Mouse (Mus musculus) left cerebral cortex, postnatal 10 days (tissue): ENCODE data around the gene Slc27a2. TPM values are rescaled to one million over a fixed set of nuclear protein-coding genes. Genes with fewer than 3 reads are reported as not detected.
"Not testable (repeated sequence)": the region's sequence is repeated elsewhere in the genome, so short reads cannot be mapped to it uniquely, and the experiment has no call there.

Experiments
- DNase-seq, 2 experiments: peaks; one replicate each; pipeline ENCODE4 v3.0.0; 2021 to 2022; ENCODE audit warnings: low spot score in 2 of 2, mixed read lengths in 1 of 2; ENCODE audit errors: extremely low spot score in 1 of 2
- intact Hi-C: fragments of 180-260 bp; cut with DNase I; formaldehyde crosslinking; loops from one replicate; pipeline ENCODE4 v1.15.1; 2025
- total RNA-seq, 2 experiments: library from RNA; stranded (reverse); gene quantifications; 2 replicates each; pipeline ENCODE4 v1.2.3; 2021

Gene Slc27a2
- total RNA-seq, 2 experiments from 2014 or later, result 2.6 to 4.2 TPM

DNA sequence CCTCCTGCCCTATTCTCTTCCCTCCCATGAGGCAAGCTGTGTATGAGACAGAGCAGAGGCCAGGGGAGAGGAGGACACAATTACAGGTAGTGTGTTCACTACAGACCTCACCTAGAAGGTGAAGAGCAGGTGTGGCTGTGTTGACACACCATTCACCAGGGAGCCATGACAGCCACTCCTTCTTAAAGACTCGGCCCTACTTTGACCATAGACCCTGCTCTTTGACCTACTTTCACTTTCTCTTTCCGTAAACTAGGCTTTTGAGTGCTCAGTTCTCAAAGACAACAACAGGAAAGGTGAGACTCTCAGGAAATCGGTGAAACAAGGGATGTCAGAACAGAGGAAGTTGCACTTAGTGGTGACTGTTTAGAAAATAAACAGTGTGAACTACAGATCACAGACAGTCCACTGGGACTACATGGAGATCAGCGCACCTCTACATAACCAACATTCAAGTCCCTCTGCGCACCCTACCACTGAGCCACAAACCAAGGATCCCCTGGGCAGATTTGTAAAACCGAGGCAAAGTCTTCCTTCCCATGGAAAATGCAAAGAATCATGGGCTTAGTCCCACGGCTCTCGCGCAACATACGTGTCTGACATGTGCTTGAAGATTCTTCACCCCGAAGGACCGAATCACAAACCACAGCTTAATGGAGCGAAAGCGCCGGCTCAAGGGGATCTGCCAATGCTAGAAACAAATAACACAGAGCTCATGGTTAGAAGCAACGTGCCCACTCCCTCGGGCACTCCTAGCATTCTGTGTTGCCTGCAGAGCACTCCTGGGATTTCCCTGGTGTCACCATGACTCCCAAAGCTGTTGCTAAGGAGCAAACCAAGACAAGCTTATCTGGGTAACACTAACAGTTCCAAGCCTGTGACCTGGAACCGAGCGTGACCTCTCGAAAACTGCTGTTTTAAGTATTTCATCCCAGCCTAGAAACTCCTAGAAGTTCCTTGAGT lies 45.4 kb downstream of the Slc27a2 start:
- no peak for DNase-seq
- intact Hi-C loops, result loop anchor here (5.0 to 10.0 kb wide), 2 partner anchors 70 to 187 kb away; partner anchors contain the start of gene Usp50

DNA sequence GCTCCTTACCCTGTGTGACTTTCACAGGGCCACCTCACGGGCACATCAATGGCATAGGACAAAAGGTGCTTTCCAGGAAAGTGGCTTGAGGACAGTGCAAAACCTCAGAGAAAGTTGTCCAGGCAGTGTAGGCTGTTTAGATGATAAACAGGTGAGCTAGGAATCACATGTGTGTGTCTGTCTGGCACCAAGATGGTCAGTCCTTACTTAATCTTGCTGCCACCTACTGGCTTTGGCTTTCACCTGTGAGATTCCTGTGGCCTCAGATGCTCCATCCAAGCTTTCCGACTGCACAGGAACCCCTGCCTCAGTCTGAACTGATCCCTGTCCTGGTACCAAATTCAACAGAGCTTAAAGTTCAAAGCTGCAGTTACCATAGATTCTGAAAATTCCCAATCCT lies 46.2 kb downstream of the Slc27a2 start:
- no peak for DNase-seq
- intact Hi-C loops, result loop anchor here (5.0 to 10.0 kb wide), 2 partner anchors 69 to 186 kb away; partner anchors contain the start of gene Usp50

GRCm38 (mm10) chr2:126599005-126599404 lies 46.8 kb downstream of the Slc27a2 start:
- intact Hi-C loops, result loop anchor here (5.0 to 10.0 kb wide), 2 partner anchors 68 to 186 kb away; partner anchors contain the start of gene Usp50
- DNase-seq, result peak in 1 of 2 experiments; percentile 3

- intact Hi-C loops, result no loop called here
- DNase-seq, result no peak
Measured at GRCm38 (mm10) chr2:126600533-126600932, 48.3 kb downstream of the Slc27a2 start.

DNA sequence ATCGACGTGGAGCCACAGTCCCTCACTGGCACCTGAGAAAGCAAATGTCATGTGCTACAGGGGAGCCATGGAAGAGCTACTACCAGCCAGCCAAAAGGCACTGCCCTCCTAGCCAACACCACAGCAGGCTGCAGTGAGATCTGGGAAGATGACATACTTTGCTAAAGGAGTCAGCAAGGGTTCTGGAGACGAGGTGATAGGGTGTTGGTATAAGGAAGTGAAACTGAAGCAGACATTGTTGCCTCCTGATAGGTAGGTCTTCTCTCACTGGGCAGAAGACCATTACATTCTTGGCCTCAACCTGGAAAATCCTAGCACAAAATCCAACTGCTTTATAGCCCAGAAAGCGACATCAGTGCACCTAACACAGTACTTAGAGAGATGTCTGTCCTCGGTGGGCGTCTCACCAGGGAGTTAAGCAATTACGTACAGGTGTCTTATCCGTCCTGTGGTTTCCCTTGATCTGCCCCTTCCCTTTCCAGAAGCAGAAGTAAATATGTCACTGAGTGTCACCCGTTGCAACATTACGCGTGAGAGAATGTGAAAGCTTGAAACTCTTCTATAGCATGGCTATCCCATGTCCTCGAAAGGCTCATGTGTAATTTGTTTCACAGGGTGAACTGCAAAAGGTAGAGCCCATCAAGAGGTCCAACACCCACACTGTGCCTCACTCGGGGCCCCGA lies 49.9 kb downstream of the Slc27a2 start:
- intact Hi-C loops, result no loop called here

GRCm38 (mm10) chr2:126606061-126606687 lies 54.0 kb downstream of the Slc27a2 start:
- no peak for DNase-seq
- intact Hi-C loops, result no loop called here

More for the DNA sequence above, 49.9 kb downstream of the Slc27a2 start:
- DNase-seq, result no peak

- DNase-seq, result no peak
- intact Hi-C loops, result no loop called here
Measured at GRCm38 (mm10) chr2:126606688-126607062, 54.5 kb downstream of the Slc27a2 start.

DNA sequence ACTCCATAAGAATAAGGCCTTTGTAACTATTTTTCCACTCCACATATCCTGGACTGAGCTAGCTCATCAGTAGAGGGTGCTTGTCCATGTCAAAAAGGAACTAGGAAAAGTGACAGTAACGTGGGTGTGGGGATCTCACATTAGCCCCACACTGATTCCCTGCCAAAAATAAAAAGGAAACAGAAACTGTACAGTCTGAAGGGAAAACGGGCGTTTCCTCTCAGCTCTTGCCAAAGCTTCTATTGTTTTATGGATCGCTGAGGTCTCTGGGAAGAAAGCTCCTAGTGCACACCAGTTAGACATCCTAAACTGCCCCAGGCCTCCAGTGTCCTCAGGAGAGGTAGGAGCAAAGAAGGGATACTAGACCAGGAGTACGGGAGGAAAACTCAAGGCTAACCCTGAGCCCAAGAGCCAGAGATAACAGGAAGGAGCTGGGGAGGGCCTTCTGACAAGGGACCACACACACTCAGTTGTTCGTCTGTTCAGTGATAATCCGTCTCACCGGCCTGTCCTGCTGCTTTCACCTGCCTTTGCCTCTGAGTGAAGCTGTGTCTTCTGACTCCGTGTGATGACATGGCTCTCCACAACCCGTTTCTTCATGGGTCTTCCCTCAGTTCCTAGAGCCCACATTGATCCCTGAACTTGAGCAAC lies 55.5 kb downstream of the Slc27a2 start:
- no peak for DNase-seq
- intact Hi-C loops, result no loop called here

DNA sequence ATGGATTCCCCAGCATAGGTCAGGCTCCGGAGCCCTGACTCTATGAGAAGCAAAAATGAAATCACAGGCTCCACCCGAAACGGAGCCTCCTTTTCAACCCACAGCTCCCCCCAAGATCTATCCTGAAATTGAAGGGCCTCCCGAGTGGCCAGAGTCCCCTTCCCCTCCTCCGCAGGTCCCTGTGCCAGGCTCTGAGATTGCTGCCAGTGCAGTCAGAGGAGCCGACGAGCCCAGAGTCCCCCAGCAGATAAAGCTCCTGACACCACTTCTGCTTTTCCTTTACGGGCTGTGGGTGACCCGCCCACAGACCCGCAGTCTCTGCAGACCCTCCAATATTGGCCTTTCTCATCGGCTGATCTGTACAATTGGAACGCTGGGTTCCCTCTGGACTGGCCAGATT lies 57.4 kb downstream of the Slc27a2 start:
- DNase-seq, intact Hi-C loops: not testable (repeated sequence)

DNA sequence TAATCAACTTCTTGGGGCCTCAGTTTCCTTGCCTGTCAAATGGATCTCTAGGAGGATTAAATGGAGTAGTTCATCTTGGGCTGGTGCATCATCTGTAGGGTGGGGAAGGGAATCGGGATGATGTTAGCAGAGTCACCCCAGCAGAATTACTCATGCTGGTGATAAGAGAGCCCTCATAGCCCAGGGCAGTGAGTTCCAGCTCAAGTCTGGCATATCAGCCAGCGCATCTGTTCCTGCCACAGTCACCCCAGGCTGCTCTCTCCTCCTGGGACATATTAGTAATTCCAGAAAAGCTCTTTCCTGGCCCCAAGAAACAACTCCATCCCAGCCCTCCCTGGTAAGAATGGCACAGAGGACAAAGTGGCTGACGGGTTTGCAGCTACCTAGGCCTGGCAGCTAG lies 63.1 kb downstream of the Slc27a2 start:
- no peak for DNase-seq
- intact Hi-C loops, result no loop called here

DNA sequence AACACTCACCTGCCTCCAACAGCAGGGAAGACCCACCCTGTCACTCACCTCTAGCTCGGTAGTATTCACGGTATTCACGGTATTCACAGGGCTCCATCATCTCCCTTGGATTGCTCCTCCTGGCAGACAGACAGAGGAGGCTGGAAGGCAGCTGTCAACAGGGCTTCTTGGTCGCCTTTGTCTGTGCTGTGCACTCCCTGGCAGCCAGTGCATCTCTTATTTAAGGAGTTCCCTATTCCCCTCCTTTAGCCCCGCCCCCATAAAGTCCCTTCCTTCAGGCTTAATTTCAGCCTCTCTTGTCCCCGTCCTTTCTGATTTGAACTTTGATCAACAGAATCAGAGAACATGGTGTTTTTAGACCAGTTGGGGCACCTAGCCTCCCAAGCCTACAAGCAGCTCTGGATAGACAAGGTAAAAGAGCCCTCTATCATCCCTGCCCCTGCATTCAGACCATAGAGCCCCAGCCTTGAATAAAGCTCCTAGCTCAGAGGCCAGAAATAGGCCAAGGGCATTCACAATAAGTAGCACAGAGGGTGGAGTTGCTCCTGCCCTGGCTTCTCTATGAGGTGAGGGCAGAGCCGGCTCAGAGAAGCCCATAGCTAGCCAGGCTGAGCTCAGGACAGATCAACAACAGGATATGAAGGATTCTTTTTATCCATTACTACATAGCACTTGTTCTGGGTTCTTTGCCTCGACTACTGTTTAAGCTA lies 66.4 kb downstream of the Slc27a2 start:
- intact Hi-C loops, result no loop called here
- DNase-seq, result no peak

- intact Hi-C loops, result no loop called here
- no peak for DNase-seq
Measured at GRCm38 (mm10) chr2:126619249-126619704, 67.1 kb downstream of the Slc27a2 start, which contains the start of gene Hdc. TSS of gene Hdc (minus strand) at chr2:126619299.

DNA sequence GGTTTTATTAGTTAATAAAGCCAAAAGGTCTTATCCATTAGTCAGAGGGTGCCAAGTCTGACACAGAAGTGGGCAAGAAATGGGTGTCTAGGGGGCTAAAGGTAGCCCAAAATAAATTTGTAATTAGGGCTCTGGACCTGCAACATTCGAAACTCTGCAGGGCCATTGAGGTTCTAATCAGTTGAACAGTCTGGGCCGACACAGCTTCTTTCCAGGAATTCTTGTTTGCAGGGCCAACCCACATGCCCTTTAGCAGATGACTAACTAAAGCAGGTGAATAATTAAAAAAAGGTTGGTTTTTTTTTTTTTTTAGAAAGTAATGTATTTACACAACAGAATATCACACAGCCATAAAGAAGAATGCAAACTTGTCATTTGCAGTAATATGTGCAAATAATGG lies 70.2 kb downstream of the Slc27a2 start:
- DNase-seq, result no peak

GRCm38 (mm10) chr2:126623138-126623537 lies 70.9 kb downstream of the Slc27a2 start:
- intact Hi-C loops, result no loop called here

More for the DNA sequence above, 70.2 kb downstream of the Slc27a2 start:
- intact Hi-C loops, result no loop called here

GRCm38 (mm10) chr2:126628455-126628995 lies 76.3 kb downstream of the Slc27a2 start:
- intact Hi-C loops, result no loop called here
- no peak for DNase-seq

More at GRCm38 (mm10) chr2:126623138-126623537, 70.9 kb downstream of the Slc27a2 start:
- no peak for DNase-seq

DNA sequence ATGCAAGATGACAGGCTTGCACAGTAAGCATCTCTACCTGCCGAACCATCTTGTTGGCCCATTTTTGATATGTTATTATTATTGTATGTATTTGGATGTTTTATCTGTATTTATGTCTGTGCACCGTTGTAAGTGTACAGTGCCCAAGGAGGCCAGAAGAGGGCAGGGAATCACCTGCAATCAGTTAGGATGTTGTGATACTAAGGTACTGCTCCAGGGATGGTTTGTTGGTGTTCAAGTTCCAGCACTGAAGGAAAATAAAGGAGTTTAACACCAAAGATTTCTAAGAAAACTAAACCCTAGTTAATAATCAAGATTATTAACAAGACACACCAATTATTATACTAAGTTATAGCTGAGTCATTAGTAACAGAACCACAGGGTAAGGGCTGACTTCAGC lies 81.0 kb downstream of the Slc27a2 start:
- intact Hi-C loops, result no loop called here
- no peak for DNase-seq

- intact Hi-C loops, result no loop called here
- peak in 1 of 2 experiments; percentile 40 for DNase-seq
Measured at GRCm38 (mm10) chr2:126635939-126636823, 84.0 kb downstream of the Slc27a2 start.
